Mouse (Mus musculus): ENCODE measurements at regions not wholly inside any gene's neighbourhood (a gene's known extent, or its start where the extent isn't known, plus 50 kb on each side); places are given as distances from the start of the nearest gene placed in this dataset.

GRCm38 (mm10) chr5:119483706-119484105 lies 186.8 kb upstream of the Tbx3 start:
- no peak for DNase-seq (ENCODE audit: low read depth, low spot score)

GRCm38 (mm10) chr5:119486196-119486595 lies 184.3 kb upstream of the Tbx3 start:
- no peak for DNase-seq (ENCODE audit: low read depth, low spot score)

- DNase-seq (ENCODE audit: low read depth, low spot score), result no peak
These were observed 183.3 kb upstream of the Tbx3 start for GRCm38 (mm10) chr5:119487184-119487583.

- no peak for DNase-seq (ENCODE audit: low read depth, low spot score)
These were observed 173.0 kb upstream of the Tbx3 start for GRCm38 (mm10) chr5:119497501-119497900.

GRCm38 (mm10) chr5:119498431-119498830 lies 172.0 kb upstream of the Tbx3 start:
- DNase-seq (ENCODE audit: low read depth, low spot score), result no peak

GRCm38 (mm10) chr5:119507709-119508108 lies 162.8 kb upstream of the Tbx3 start:
- DNase-seq (ENCODE audit: low read depth, low spot score), result no peak

GRCm38 (mm10) chr5:119518506-119519252 lies 151.8 kb upstream of the Tbx3 start:
- DNase-seq (ENCODE audit: low read depth, low spot score), result no peak

- no peak for DNase-seq (ENCODE audit: low read depth, low spot score)
These were observed 146.3 kb upstream of the Tbx3 start for GRCm38 (mm10) chr5:119524171-119524570.

- DNase-seq (ENCODE audit: low read depth, low spot score), result no peak
These were observed 144.5 kb upstream of the Tbx3 start for GRCm38 (mm10) chr5:119525960-119526359.

GRCm38 (mm10) chr5:119530009-119530408 lies 140.5 kb upstream of the Tbx3 start:
- no peak for DNase-seq (ENCODE audit: low read depth, low spot score)

GRCm38 (mm10) chr5:119534946-119535345 lies 135.5 kb upstream of the Tbx3 start:
- no peak for DNase-seq (ENCODE audit: low read depth, low spot score)

- no peak for DNase-seq (ENCODE audit: low read depth, low spot score)
These were observed 127.6 kb upstream of the Tbx3 start for GRCm38 (mm10) chr5:119542836-119543235.

- DNase-seq (ENCODE audit: low read depth, low spot score), result no peak
These were observed 126.8 kb upstream of the Tbx3 start for GRCm38 (mm10) chr5:119543716-119544115.

GRCm38 (mm10) chr5:119544681-119545080 lies 125.8 kb upstream of the Tbx3 start:
- DNase-seq (ENCODE audit: low read depth, low spot score), result no peak

GRCm38 (mm10) chr5:119547070-119547469 lies 123.4 kb upstream of the Tbx3 start:
- DNase-seq (ENCODE audit: low read depth, low spot score), result no peak

- DNase-seq (ENCODE audit: low read depth, low spot score), result no peak
These were observed 119.6 kb upstream of the Tbx3 start for GRCm38 (mm10) chr5:119550916-119551315.

- no peak for DNase-seq (ENCODE audit: low read depth, low spot score)
These were observed 117.0 kb upstream of the Tbx3 start for GRCm38 (mm10) chr5:119553469-119553868.

- DNase-seq (ENCODE audit: low read depth, low spot score), result no peak
These were observed 113.4 kb upstream of the Tbx3 start for GRCm38 (mm10) chr5:119557071-119557470.

GRCm38 (mm10) chr5:119559696-119560095 lies 110.8 kb upstream of the Tbx3 start:
- DNase-seq (ENCODE audit: low read depth, low spot score), result no peak

- no peak for DNase-seq (ENCODE audit: low read depth, low spot score)
These were observed 110.1 kb upstream of the Tbx3 start for GRCm38 (mm10) chr5:119560392-119560791.

GRCm38 (mm10) chr5:119561531-119561930 lies 108.9 kb upstream of the Tbx3 start:
- DNase-seq (ENCODE audit: low read depth, low spot score), result no peak

GRCm38 (mm10) chr5:119563510-119564351 lies 106.7 kb upstream of the Tbx3 start:
- no peak for DNase-seq (ENCODE audit: low read depth, low spot score)

GRCm38 (mm10) chr5:119567639-119568038 lies 102.8 kb upstream of the Tbx3 start:
- DNase-seq (ENCODE audit: low read depth, low spot score), result no peak
